Mouse (Mus musculus) heart, embryonic 16.5 days (tissue): ENCODE measurements around the gene Crtc2. TPM values are rescaled to one million over a fixed set of nuclear protein-coding genes. Genes with fewer than 3 reads are reported as not detected.
"Not testable (repeated sequence)": the region's sequence is repeated elsewhere in the genome, so short reads cannot be mapped to it uniquely, and the experiment has no call there.

Experiments used
- ATAC-seq: fragments of 200-750 bp; cut with Nextera tagmentation; replicated peaks from 2 replicates; pipeline ENCODE4 v1.8.0; 2017; ENCODE audit warnings: moderate number of reproducible peaks; ENCODE audit not compliant: insufficient read depth, low FRiP score; ENCODE audit errors: extremely low read depth
- H3K27ac ChIP-seq: fragments of 300-500 bp; sonication (generic); 2 replicates; pipeline ENCODE4 v1.5.1; 2014; ENCODE audit warnings: mild to moderate bottlenecking, low read length, control low read depth, moderate library complexity
- H3K27me3 ChIP-seq: fragments of 300-500 bp; sonication (generic); 2 replicates; pipeline ENCODE4 v1.6.1; 2014; ENCODE audit warnings: low read length, mixed read lengths; ENCODE audit not compliant: control insufficient read depth, insufficient read depth
- H3K36me3 ChIP-seq: fragments of 300-500 bp; sonication (generic); 2 replicates; pipeline ENCODE4 v1.6.1; 2014; ENCODE audit not compliant: control insufficient read depth, insufficient read depth
- H3K4me1 ChIP-seq: fragments of 300-500 bp; sonication (generic); 2 replicates; pipeline ENCODE4 v1.6.1; 2014; ENCODE audit warnings: low read length, mixed read lengths; ENCODE audit not compliant: control insufficient read depth, insufficient read depth
- H3K4me2 ChIP-seq: fragments of 300-500 bp; sonication (generic); 2 replicates; pipeline ENCODE4 v1.6.1; 2014; ENCODE audit warnings: low read depth, mild to moderate bottlenecking, control low read depth, low read length
- H3K4me3 ChIP-seq: fragments of 300-500 bp; sonication (generic); 2 replicates; pipeline ENCODE4 v1.5.1; 2014; ENCODE audit warnings: mild to moderate bottlenecking, control low read depth, low read length
- H3K9ac ChIP-seq: fragments of 300-500 bp; sonication (generic); 2 replicates; pipeline ENCODE4 v1.6.1; 2014; ENCODE audit warnings: low read length, control low read depth
- H3K9me3 ChIP-seq: fragments of 300-500 bp; sonication (generic); replicated peaks from 2 replicates; pipeline ENCODE4 v1.6.1; 2016; ENCODE audit warnings: low read length; ENCODE audit not compliant: control insufficient read depth
- WGBS: fragments of 180-500 bp; shearing (Covaris S2); extraction: QIAGEN DNeasy Blood & Tissue Kit; methylation state at CpG from one replicate; pipeline ENCODE4 v1.1.7; 2014; 5-methylcytosine and 5-hydroxymethylcytosine counted together
- polyA plus RNA-seq: library from polyadenylated mRNA; unstranded; fragments of >200 nt; fragmentation: Nextera tagmentation; extraction: Ambion mirVana; gene quantifications from 2 replicates; pipeline ENCODE4 v1.2.1, GENCODE M21; 2015

Crtc2 gene
- polyA plus RNA-seq, 1 experiment from 2014 or later, result 12.2 TPM

DNA sequence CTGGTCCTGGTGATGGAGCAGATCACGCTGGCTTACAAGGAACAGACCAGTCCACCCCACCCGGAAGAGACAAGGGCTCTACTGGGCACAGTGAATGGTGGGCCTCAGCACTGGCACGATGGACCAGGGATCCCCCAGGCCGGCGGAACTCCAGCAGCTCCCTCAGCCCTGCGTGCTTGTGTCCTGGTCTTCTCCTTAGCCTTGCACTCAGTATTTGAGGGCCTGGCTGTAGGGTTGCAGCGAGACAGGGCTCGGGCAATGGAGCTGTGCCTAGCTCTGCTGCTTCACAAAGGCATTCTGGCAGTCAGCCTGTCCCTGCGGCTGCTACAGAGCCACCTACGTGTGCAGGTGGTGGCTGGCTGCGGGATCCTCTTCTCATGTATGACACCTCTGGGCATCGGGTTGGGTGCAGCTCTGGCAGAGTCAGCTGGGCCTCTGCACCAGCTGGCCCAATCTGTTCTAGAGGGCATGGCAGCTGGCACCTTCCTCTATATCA, 2.2 kb upstream of the Crtc2 start:
- ATAC-seq, H3K9me3 ChIP-seq, H3K27ac ChIP-seq, H3K9ac ChIP-seq, H3K4me3 ChIP-seq, H3K4me2 ChIP-seq, H3K27me3 ChIP-seq: not testable (repeated sequence)
- Histone ChIP-seq H3K36me3 (peaks cover 12% of the 10 kb centered on the region), H3K4me1 (peaks cover 14% of the 10 kb centered on the region)
- WGBS, result 96% methylated on average over 11 of the region's 12 CpGs

DNA sequence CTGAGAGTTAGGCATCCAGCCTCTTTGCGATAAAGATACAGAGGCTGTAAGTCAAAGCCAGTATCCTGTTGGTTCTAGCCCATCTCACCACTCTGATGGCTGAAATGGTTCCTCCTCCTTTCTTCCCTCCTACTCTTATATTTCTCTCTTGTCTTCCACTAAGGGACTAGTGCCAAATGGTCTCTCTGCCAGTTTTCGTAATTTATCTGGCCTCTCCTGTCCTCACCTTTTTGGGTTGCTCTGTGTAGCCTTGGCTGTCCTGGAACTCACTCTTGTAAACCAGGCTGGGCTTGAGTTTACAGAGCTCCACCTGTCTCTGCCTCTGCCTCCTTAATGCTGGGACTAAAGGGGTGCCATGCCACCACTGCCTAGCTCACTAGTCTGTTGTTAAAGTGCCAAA, 1.3 kb upstream of the Crtc2 start:
- not testable (repeated sequence) for H3K9me3 ChIP-seq, H3K9ac ChIP-seq, H3K27me3 ChIP-seq, H3K4me3 ChIP-seq, ATAC-seq, H3K4me2 ChIP-seq, H3K27ac ChIP-seq
- peaks cover 12% of the 10 kb centered on the region for H3K4me1 ChIP-seq
- peaks cover 15% of the 10 kb centered on the region for H3K36me3 ChIP-seq
- 82% methylated on average over 2 of the region's 2 CpGs for WGBS

DNA sequence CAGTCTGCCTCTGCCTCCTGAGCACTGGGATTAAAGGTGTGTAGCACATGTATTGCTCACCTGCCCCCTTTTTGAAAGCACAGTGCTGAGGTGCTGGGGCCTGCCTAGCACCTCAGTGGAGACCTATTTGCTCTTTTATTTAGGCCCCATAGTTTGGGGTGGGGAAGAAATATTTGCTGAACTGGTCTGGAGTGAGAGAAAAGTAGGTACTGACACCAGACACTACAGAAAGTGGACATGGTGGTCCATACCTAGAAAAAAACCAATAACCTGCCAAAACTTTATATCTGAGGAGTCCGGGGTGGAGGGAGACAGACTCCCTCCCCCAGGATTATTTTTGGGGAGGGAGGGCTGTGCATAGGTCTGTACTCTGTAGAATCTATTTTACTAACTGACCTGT, 789 bp upstream of the Crtc2 start:
- Histone ChIP-seq H3K36me3 (peaks cover 15% of the 10 kb centered on the region), H3K4me1 (peaks cover 12% of the 10 kb centered on the region)
- H3K4me2 ChIP-seq, H3K27me3 ChIP-seq, H3K27ac ChIP-seq, ATAC-seq, H3K9me3 ChIP-seq, H3K4me3 ChIP-seq, H3K9ac ChIP-seq: not testable (repeated sequence)
- 65% methylated on average over 1 of the region's 1 CpGs for WGBS

- peak overlapping the region; percentile 88 for H3K27ac ChIP-seq
- peaks cover 16% of the 10 kb centered on the region for H3K36me3 ChIP-seq
- WGBS, result 1% methylated on average over 41 of the region's 41 CpGs
- H3K27me3 ChIP-seq, result no peaks in the 10 kb centered on the region
- H3K9me3 ChIP-seq, result no peaks in the 10 kb centered on the region
- H3K4me3 ChIP-seq, result peak overlapping the region; percentile 89
- H3K4me2 ChIP-seq, result peak overlapping the region; percentile 76
- peak overlapping the region; percentile 90 for H3K9ac ChIP-seq
- peak; percentile 72 for ATAC-seq
- peaks cover 8% of the 10 kb centered on the region for H3K4me1 ChIP-seq
Measured at GRCm38 (mm10) chr3:90254419-90255193, 643 bp downstream of the Crtc2 start.

- no peak for ATAC-seq
- Histone ChIP-seq H3K4me3 (peak overlapping the region; percentile 89), H3K27me3 (no peaks in the 10 kb centered on the region), H3K36me3 (peaks cover 21% of the 10 kb centered on the region), H3K9me3 (no peaks in the 10 kb centered on the region), H3K27ac (no peak overlapping the region), H3K4me1 (peaks cover 8% of the 10 kb centered on the region), H3K9ac (peak overlapping the region; percentile 90), H3K4me2 (peak overlapping the region; percentile 76)
- 16% methylated on average over 2 of the region's 2 CpGs for WGBS
Measured at GRCm38 (mm10) chr3:90255194-90255565, 1.2 kb downstream of the Crtc2 start.

GRCm38 (mm10) chr3:90255784-90256353, 1.9 kb downstream of the Crtc2 start:
- H3K27ac ChIP-seq, result no peak overlapping the region
- no peak overlapping the region for H3K9ac ChIP-seq
- H3K4me3 ChIP-seq, result no peak overlapping the region
- WGBS, result 89% methylated on average over 14 of the region's 14 CpGs
- no peaks in the 10 kb centered on the region for H3K27me3 ChIP-seq
- no peak for ATAC-seq
- H3K36me3 ChIP-seq, result peaks cover 25% of the 10 kb centered on the region
- H3K4me2 ChIP-seq, result no peak overlapping the region
- H3K4me1 ChIP-seq, result peaks cover 8% of the 10 kb centered on the region
- H3K9me3 ChIP-seq, result no peaks in the 10 kb centered on the region

GRCm38 (mm10) chr3:90256731-90257530, 3.0 kb downstream of the Crtc2 start:
- no peak overlapping the region for H3K4me2 ChIP-seq
- no peak overlapping the region for H3K9ac ChIP-seq
- no peak overlapping the region for H3K27ac ChIP-seq
- no peaks in the 10 kb centered on the region for H3K9me3 ChIP-seq
- 87% methylated on average over 19 of the region's 19 CpGs for WGBS
- no peak overlapping the region for H3K4me3 ChIP-seq
- H3K4me1 ChIP-seq, result peaks cover 8% of the 10 kb centered on the region
- no peaks in the 10 kb centered on the region for H3K27me3 ChIP-seq
- H3K36me3 ChIP-seq, result peaks cover 29% of the 10 kb centered on the region
- no peak for ATAC-seq

DNA sequence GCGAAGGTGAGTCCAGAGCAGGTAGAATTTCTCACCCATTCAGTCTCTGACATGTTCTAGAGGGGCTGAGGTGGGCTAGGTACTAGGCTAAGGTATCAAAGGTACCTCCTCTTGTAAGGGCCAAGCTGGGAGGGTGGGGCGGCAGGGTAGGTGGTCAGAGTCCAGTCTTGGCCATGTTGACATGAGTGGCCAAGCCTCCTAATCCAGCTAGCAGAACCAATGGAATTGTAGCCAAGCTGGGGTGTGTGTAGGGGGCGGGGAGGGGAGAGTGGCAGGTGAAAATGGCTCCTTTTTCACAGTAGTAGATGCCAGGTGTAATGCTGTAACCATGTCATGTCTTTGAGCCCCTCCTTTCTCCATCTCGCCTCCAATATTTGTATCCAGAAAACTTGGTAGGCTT, 4.6 kb downstream of the Crtc2 start:
- no peak for ATAC-seq

More for the DNA sequence above, 4.6 kb downstream of the Crtc2 start:
- Histone ChIP-seq H3K4me2 (no peak overlapping the region), H3K9me3 (no peaks in the 10 kb centered on the region), H3K27ac (no peak overlapping the region), H3K9ac (no peak overlapping the region), H3K27me3 (no peaks in the 10 kb centered on the region), H3K4me3 (no peak overlapping the region), H3K36me3 (peaks cover 38% of the 10 kb centered on the region), H3K4me1 (peaks cover 8% of the 10 kb centered on the region)
- 91% methylated on average over 4 of the region's 4 CpGs for WGBS
